Mouse (Mus musculus): Measurements from ENCODE around the gene Pxylp1.

DNA sequence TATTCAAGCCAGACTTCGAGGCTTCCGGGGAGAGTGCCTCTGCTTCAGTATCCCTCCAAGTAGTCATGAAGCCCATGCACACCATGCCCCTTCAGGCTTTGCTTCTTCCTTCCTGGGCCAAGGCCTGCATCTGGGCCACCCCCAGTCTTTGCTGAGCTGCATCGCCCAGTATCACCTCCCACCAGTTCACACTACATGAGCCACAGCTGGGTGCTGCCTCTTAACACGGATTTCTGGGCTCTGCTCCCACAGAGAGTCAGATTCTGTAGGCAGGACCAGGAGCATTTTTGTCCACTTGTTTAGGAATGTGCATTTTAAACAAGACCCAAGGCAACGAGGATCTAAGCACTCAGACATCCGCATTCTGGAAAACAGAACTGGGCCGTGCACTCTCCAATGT is 40.8 kb downstream of the Pxylp1 start:
- no peak for TF ChIP-seq CTCF (IDR thresholded peaks at IDR 0.05; ENCODE audit: low read depth, low read length)
- no peak for TF ChIP-seq GATA1 (IDR thresholded peaks at IDR 0.05; ENCODE audit: borderline replicate concordance, low read length)

Measured in G1E (cell line).